Mouse (Mus musculus) embryo, embryonic 11.5 days (tissue): ENCODE results near the gene Entpd7.

Experiments used
- DNase-seq: peaks from one replicate; pipeline ENCODE4 v3.0.0-alpha.2; 2012; ENCODE audit warnings: low read depth, low spot score

Gene Entpd7

DNA sequence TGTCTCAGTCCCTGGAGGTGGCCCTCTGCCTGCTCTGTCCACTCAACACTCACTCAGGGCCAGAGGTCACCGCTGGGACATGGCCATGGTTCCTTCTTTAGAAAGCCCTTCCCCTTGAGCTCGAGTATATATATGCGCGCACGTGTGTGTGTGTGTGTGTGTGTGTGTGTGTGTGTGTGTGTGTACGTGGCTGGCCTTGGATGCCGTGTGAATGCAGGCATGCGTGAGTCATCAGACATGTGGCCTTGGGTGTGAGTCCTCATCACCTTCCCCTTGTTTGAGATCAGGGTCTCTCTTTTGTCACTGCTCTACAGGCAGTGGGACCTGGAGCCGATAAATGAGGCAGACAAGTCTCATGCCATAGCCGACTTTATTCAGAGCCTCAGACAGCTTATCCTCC, 34.0 kb downstream of the Entpd7 start:
- DNase-seq: no peak

- no peak for DNase-seq
Measured at GRCm38 (mm10) chr19:43724194-43724593, 34.7 kb downstream of the Entpd7 start.

DNA sequence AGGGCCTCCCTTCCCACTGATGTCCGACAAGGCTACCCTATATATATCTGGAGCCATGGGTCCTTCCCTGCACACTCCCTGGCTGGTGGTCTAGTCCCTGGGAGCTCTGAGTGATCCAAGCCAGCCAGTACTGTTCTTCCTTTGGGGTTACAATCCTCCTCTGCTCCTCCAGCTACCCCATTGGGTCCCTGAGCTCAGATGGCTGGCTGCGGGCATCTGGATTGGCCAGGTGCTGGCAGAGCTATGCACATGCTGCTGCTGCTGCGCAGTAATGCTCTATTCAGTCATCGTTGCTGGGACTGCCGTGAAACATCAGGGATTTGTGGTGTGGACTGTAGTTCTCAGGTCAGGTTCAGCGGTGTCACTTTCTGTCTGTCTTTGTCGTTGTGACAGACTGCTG, 35.3 kb downstream of the Entpd7 start:
- DNase-seq: no peak

DNA sequence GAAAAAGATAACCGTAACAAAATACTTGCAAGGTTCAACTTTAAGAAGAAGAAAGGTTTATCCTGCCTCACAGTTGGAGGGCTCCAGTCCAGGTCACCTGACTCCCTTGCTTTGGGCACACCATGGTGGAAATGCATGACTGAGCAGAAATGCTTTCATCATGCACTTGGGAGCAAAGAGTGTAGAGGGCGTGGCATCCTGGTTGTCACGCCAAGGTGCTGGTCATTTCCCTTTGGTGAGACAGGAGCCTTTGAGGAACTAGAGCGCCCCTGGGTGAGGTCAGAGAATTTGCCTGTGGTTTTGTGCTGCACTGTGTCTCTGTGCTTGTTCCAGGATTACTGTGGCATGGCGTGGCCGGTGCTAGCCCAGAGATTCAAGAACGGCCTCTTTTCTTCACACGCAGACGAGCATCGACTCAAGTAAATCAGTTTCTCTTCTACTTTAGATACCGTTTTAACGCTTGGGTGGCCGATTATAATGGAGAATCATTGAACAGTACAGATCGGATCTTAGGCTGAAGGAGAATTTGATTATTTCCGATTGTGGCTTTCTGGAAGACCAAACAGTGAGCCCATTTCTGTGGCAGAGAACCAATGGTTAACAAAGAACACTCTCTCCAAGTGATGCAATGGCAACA, 37.2 kb downstream of the Entpd7 start:
- DNase-seq: no peak

DNA sequence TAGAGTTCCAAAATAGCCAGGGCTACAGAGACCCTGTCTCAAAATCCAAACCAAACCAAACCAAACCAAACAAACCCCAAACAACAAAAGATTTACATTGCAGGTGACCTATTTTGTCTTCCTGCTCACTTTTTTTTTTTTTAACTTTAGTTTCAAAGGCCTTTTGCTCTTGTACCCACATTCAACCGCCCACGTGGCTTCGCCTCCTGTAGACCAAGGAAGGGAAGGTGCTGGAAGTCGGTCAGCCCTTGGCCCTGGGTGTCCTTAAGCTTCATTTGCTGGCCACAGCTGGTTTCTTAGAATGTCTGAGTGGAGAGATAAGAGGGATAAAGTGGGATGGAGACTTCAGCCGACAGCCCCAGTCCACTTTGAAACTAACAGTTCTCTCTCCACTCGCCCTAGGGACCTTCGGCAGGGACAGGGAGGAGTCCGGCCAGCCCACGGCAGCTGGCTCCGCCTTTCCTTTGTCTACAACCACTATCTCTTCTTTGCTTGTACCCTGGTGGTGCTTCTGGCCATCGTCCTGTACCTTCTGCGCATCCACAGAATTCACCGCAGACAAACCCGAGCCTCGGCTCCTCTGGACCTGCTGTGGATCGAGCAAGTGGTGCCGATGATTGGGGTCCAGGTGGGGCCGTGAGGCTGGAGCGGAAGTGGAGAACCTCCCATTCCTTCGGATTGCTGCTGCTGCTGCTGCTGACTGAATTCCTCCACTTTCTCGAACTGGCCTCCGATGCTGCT, 40.0 kb downstream of the Entpd7 start:
- DNase-seq: no peak

DNA sequence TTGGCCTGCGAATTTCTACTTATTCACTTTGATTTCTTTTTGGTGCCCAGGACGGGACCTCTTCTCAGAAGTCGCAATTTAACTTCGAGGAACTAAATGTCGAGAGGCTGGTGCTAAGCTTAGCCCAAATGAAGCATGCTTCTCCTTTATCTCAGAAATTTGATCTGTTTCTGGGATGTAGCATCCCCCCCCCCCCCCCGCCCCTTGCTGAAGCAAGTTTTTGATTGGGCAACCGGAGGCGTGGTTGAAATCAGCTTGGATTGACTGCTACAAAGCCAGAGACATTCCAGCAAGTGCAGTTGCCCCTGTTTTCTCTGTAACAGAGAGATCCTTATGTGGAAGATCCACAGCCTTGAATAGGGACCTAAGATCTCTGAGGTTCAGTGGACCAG, 40.6 kb downstream of the Entpd7 start:
- DNase-seq: no peak

- DNase-seq: no peak
Measured at GRCm38 (mm10) chr19:43731157-43731556, 41.7 kb downstream of the Entpd7 start.

DNA sequence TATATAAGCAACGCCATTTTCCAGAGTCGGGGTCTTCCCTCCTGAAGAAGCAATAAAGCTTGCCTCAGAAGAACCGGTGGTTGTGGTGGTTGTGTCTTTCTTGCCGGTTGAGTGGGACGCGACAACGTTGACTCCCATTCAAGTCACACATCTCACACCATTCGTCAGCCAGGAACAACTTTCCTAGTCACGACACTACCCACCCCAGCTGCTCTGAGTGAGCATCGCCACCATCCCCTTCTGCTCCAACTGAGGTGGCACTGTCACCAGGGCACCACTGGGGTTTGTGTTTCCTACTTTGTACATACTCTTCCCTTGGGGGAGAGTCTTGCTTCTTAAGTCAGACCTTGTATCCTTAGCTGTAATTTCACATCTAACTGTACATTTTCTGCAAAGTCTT, 48.9 kb downstream of the Entpd7 start:
- DNase-seq: no peak

DNA sequence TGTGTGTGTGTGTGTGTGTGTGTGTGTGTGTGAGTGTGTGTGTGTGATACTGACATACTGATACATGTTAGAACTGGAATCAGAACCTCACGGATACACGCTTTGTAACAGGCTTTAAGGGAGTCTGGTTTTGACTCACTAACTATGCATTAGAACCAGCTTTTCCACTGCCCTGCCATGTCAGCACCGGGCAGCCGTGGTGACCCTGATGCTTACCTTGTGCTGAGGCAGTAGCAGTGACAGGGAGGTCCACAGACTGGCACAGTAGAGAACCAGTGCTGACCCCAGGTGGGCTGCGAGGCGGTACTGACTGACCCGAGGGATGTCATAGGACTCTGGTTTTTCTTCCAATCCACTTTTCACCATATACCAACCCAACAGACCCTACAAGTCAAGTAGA, 53.9 kb downstream of the Entpd7 start:
- no peak for DNase-seq

DNA sequence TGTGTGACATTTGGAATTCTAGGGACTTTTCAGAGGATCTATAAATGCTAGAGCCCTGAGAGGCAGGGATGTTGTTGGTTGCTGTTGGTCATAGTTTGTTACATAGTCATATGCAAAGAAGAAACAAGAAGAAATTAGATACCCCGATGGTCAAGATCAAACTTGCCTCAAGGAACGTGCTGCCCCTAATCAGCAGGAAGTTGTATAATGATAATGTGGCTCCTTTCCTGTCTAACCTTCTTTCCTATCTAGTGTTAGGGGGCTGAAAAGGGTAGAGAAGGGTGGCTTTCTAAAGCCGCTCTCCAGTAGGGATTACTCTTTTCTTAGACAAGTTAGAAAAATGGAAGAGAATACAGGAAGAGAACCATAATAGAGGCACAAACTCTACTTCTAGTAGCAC, 56.3 kb downstream of the Entpd7 start:
- DNase-seq: no peak

DNA sequence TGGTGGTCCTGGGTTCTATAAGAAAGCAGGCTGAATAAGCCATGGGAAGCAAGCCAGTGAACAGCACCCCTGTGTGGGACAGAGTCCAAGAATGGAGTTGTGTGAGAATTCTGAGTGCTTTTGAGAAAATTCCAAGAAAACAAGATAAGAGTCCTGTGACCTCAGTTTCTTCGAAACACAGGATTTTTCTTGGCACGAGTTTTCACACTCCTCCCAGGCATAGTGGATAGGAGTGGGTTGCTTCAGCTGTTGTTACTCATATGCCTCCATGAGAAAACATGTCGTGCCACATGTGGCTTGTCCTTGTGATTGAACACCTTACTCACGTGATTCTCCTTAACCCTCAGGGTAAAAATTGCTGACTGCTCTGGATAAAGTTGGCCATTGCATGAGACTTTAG, 58.4 kb downstream of the Entpd7 start:
- no peak for DNase-seq

DNA sequence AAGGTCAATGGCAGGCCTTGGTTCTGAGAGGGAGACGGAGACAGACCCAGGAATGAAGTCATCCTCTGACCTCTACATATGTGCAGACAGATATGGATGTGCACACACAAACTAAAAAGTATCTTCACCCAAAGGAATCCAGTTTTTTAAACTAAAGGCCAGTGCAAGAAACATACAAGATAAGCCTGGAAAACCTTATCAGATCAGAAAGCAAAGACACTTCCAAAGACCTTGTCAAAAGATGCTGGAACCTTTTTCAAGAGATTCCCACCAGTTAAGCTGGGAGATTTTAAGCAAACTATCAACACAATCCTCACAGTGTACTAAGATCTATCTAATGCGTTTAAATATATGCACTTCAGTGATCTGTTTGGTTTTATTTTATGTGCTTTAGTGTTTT, 60.5 kb downstream of the Entpd7 start:
- DNase-seq: no peak

DNA sequence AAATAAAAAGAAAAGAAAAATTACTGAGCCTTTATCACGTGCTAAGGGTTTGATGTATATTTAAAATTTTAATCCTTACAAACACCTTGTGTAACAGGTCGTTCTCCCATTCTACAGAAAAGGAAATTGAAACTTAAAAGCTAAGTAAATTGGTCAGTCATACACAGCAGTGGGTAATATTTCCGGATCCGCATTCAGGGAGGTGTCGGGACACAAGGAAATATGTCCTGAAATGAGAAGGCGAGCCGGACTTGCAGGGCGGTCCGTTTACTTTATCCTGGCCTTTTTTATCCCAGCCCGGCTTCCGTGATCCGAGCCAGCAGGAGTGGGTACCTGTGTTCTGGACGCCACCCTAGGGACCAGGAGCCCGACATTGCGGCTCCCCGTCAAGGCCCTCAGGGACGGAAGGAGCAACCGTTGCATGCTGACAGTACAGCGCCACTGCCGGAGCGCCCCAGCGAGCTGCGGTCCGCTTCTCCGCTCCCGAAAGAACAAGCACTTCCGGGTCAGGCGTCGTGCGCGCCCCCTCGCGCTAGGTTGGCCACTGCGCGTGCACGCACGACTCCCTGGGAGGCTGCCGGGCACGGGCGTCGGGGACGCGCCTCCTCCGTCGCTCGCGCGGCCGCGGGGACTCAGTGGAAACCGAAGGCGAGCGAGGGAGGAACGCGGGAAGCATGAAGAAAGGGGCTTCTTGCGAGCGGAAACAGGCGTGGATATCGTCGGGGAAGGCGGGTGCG, 63.2 kb downstream of the Entpd7 start, which contains the start of the genes Cutc and Cox15:
TSS of gene Cutc (plus strand) at position 508 of the 737 bp plus-strand sequence.
TSS of gene Cox15 (minus strand) at position 512 of the 737 bp plus-strand sequence.
- peak; percentile 96 for DNase-seq

DNA sequence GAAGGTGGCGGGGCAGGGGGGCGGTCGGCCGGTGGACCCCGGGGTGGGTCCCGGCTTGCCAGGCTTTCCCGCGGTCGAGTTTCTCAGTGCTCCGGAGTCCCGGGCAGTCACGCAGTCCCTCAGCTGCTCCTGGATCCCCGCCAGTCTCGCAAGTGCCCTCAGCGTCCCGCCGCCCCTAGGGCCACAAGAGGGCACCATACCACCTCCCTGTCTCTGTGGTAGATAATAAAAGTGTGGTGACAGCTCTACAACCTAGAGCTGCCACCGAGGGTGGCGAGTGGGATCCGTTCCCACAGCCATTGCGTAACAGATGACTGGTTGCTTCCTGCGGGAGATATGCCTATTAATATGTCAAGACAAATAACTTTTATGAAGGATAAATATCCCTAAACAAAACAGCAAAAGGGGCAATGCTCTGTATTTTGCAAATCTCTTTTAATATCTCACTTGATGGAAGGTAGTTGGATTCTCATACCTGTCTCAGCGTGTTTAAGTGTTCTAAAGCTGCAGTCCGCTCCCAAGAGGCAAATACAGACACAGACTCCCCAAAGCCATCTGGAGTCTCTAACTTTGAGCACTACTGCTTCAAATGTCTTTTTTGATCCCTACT, 63.9 kb downstream of the Entpd7 start:
- DNase-seq: peak; percentile 63

- DNase-seq: no peak
Measured at GRCm38 (mm10) chr19:43754237-43754636, 64.8 kb downstream of the Entpd7 start.

- DNase-seq: no peak
Measured at GRCm38 (mm10) chr19:43754872-43755271, 65.4 kb downstream of the Entpd7 start.

GRCm38 (mm10) chr19:43760504-43760903, 71.0 kb downstream of the Entpd7 start:
- DNase-seq: peak; percentile 60

DNA sequence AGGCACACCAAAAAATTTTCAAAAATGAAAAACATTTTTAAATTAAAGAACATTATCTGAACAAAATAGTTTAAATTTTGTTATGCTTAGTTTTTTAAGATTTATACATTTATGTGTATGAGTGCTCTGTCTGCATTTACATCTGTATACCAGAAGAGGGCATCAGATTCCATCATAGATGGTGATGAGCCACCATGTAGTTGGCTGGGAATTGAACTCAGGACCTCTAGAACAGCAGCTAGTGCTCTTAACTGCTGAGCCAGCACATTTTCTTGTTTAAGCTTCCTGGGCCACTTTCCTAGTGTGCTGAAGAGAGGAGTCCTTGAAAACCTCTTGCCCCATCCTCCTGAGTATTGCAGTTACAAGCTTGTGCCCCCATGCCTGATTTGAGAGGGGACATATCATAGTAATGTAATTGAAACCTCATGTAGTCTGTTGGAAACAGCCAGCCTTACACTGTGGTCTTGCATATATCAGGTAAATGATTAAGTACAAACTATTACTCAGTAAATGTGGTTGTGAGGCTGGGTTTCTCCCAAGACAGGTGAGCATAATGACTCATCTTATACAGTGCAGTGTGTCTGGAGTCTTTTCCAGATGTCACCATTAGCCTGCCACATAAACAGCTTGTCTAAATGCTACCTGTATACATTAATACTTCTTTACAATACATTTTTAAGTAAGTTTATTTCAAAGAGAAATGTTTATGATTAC, 72.2 kb downstream of the Entpd7 start:
- no peak for DNase-seq

GRCm38 (mm10) chr19:43762410-43762809, 72.9 kb downstream of the Entpd7 start:
- DNase-seq: no peak

DNA sequence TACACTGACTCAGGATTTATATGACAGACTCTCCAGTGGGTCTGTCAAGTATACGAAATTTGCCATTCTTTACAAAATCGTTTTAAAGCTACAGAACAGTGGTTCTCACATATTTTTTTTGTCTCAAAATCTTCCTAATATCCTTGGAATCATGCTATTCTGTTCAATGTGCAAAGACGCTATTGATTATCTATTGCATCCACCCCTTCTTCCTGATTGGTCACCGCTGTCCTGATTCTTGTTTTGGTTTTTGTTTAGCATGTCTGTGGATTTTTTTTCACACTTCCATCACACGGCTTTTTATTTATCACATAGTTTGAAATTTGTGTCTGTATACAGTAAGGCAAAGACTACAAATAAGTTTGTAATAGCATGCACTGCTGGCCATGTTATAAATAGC, 77.0 kb downstream of the Entpd7 start:
- no peak for DNase-seq

DNA sequence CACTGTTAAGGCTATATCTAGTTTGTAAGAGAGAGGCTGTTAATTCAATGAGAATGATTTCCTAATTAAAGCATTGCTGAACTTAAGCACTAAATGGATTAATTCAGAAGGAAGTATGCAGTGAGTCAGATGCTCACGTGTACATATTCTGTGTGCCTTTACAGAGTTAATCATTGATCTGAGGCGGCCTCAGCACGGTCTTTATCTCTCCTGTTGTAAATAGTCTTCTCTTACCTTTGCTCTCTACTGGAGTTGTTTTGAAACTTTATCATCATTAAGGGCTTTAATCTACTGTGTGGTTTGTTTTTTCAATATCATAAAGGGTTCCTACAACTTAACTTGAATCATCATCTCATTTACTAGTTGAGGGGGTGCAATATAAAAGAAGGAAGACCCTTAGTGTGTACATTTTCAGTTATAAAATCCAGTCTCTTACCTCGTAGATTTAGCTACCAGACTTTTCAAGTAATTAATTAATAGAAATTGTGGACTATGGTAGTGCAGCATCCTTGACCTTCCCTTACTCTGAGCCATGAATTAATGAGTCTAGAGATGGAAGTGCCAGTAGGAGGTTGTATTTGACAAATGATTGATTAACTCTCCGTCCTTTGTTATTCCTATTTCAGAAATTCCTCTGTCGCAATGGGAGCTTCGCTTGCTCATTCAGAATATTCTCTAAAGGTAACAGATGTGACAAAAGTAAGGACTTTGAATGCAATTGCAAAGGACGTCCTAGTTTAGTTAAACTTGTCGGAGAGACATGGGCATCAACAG, 78.3 kb downstream of the Entpd7 start:
- no peak for DNase-seq
